Mouse (Mus musculus) left cerebral cortex, postnatal 10 days (tissue): Measurements from ENCODE around the gene Spocd1. TPM values are rescaled to one million over a fixed set of nuclear protein-coding genes. Genes with fewer than 3 reads are reported as not detected.
"Not testable (repeated sequence)": the region's sequence is repeated elsewhere in the genome, so short reads cannot be mapped to it uniquely, and the experiment has no call there.

Experiments
- DNase-seq, 2 experiments: peaks; one replicate each; pipeline ENCODE4 v3.0.0; 2021 to 2022; ENCODE audit warnings: low spot score in 2 of 2, mixed read lengths in 1 of 2; ENCODE audit errors: extremely low spot score in 1 of 2
- intact Hi-C: fragments of 180-260 bp; cut with DNase I; formaldehyde crosslinking; loops from one replicate; pipeline ENCODE4 v1.15.1; 2025
- total RNA-seq, 2 experiments: library from RNA; stranded (reverse); gene quantifications; 2 replicates each; pipeline ENCODE4 v1.2.3; 2021

Gene Spocd1
- total RNA-seq: under 1 TPM in 1 of 2 experiments, not detected in 1; 0.24 TPM

DNA sequence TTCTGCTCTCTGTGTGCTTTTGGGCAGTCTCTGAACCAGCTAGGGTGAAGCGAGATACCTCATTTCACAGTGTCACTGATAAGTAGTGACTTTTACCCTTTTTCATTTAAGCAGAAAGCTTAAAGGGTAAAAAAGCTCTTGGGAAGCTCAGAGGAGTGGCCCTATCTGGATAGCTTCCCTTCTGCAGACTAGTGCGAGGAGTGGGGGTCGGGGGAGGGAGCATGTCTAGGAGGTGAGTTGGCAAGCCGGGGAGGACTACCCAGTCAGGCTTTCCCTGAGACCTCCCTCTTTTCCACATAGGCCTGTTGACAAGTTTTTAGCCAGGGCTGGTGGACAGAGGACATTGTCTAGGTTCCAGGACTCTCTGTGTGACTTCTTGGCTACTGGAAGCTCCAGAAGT is at the start of gene Spocd1:
Gene Spocd1 (plus strand): TSS at position 301 of the 400 bp plus-strand sequence.
- intact Hi-C loops: loop anchor here (2.0 kb wide), 1 partner anchor 144 kb away; no protein-coding TSS in a partner anchor
- peak in 1 of 2 experiments; percentile 9 for DNase-seq

DNA sequence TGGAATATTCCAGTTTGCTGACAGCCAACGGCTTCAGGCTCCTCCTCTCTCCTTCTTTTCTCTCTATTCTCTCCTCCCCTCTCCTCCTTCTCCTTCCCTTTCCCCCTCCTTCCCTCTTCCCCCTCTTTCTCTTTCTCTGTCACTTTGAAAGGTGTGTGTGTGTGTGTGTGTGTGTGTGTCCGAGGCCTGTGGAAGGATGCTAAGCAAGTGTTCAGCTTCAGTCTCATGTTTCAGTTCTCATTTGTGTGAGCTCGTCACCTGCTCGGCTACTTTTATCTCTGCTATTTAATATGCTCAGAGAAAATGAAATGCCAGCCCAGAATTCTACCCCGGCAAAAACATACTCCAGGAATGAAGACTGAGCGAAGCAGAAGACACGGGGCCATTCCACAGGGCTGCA is 48.4 kb upstream of the Spocd1 start:
- no peak for DNase-seq

DNA sequence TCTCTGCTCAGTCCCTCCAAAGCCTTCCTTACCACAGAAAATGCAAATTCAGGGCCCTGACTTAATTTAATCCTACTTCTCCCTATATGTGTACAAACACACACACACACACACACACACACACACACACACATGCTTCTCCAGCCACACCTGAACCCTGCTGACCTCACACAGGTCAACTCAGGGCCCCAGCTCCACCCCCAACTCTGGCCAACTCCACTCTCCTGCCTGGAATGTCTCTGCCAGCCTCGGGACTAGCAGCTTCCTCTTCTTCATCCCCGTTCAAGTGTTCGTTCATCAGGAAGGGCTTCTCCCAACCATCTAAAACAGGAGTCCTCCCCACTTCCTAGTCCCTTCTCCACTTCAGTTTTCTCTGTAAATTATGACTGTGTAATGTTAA is 47.4 kb upstream of the Spocd1 start:
- intact Hi-C loops: no loop called here
- no peak for DNase-seq

More for the DNA sequence above, 48.4 kb upstream of the Spocd1 start:
- intact Hi-C loops: no loop called here

DNA sequence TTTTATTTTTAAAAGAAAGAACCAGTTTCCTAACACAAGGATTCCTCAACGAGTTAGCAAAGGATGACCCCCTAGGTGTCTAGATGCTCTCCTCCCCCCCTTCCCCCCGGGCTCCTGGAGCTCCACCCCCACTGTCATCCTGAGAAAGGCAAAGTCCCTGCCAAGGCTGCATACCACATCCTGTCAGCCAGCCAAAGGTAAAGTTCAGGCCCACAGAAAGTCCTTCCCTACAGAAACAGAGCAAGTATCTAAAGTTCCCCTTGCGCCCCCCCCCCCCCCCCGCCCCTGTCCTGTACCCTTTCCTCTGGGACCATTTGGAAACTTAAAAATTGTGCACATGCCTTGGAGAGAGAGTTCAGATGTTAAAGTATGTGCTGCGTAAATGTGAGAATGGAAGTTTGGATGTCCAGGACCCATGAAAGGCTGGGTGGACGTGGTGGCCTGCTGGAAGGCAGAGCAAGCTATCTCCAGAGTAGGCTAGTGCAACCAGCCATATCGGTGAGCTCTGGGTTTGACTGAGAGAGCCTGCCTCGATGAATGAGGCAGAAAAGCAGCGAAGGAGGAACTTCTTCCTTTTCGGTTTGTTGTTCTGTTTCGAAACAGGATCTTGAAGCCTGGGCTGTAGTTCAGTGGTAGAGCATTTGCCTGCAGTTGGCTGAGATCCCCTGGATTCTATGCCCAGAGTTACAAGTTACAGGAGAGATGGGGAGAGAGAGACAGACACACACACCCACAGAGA is 46.3 kb upstream of the Spocd1 start:
- intact Hi-C loops: no loop called here
- DNase-seq: peak; percentile 58 to 59

DNA sequence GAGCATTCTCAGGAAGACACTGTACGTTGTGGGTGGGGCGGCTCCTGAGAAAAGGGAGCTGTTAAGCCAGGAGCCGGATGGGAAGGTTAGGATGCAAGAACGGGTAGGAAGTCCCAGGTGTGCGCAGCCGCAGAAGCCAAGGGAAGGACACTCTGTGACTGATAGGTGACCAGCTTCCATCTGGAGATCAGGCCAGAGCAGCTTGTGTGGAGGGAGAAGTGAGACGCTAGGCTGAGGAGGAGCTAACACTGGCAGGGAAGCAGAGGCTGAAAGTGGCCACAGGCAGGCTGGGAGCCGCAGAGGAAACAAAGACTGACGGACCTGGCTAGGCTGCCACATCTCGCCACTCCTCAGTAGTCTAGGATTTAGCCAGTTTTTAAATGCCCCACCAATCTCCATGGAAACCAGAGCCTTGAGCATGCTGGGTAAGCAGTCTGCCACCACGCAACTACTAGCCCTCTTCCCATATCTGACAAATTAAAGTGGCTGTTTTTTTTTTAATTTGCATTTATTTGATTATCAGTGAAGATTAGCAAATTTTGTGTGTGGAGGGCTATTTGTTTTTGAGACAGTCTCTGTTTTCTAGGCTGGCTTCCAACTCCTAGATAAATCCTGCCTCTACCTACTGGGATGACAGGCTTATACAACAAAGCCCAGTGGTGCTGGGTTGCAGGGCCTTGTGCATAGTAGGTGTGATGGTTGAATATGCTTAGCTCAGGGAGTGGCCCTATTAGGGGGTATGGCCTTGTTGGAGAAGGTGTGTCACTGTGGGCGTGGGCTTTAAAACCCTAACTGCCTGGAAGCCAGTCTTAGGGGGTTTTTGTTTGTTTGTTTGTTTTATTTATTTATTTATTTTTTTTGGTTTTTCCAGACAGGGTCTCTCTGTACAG is 44.8 kb upstream of the Spocd1 start:
- intact Hi-C loops: no loop called here
- DNase-seq: peak in 1 of 2 experiments; percentile 34

DNA sequence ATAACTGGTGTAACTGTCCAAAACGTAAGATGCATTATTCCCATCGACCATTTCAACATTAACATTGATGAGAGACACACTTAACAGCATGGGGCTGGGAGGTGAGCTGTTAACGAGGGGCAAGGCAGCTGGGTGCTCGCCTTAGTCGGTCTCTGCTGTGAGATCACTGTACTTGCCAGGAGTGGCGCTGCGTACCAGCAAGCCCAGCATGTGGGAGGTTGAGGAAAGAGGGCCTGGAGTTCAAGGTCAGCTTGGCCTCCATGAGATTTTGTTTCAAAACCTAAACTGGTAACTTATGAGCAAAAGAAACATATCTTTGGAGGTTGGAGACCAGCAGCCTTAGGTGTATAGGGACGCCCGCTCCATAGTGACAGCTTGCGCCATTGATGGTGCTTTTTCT is 39.4 kb upstream of the Spocd1 start:
- no peak for DNase-seq
- intact Hi-C loops: no loop called here

DNA sequence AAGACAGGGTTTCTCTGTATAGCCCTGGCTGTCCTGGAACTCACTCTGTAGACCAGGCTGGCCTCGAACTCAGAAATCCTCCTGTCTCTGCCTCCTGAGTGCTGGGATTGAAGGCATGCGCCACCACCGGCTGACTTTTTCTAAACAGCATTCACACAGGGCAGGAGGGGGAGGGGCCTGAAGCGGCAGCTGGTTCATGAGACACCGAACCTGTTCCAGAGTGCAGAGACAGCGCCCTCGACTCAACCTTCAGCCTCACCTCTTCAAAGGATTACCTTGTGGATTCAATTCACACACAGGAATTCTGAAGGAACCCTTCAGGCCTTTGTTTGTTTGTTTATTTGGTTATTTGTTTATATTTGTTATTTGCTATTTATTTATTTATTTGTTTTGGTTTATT is 39.0 kb upstream of the Spocd1 start:
- intact Hi-C loops: no loop called here
- no peak for DNase-seq

DNA sequence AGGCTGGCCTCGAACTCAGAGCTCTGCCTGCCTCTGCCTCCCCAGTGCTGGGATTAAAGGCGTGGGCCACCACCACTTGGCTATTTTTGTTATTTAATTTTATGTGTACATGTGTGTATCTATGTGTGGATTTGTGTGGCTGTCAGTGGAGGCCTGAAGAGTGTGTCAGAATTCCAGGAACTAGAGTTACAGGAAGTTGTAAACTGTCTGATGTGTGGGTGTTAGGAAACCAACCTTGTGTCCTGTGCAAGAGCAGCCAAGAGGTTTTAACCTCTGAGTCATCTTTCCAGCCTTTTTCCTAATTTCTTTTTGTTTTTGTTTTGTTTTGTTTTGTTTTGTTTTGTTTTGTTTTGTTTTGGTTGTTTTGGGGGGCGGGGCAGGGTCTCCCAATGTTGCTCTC is 34.2 kb upstream of the Spocd1 start:
- no peak for DNase-seq
- intact Hi-C loops: no loop called here

DNA sequence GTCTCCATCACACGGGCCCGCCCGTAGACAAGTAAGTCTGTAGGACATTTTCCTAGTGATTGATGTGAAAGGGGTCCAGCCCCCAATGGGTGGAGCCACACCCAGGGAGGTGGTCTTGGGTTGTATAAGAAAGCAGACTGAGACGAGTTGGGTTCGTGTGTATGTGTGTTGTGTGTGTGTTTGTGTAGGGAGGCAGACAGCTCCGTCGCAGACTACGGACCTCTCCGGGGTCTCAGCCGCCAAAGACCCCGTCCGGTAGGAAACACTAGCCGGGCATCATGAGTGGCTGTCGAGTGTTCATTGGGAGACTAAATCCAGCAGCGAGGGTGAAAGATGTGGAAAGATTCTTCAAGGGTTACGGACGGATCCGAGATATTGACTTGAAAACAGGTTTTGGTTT is 30.2 kb upstream of the Spocd1 start:
- DNase-seq, intact Hi-C loops: not testable (repeated sequence)

DNA sequence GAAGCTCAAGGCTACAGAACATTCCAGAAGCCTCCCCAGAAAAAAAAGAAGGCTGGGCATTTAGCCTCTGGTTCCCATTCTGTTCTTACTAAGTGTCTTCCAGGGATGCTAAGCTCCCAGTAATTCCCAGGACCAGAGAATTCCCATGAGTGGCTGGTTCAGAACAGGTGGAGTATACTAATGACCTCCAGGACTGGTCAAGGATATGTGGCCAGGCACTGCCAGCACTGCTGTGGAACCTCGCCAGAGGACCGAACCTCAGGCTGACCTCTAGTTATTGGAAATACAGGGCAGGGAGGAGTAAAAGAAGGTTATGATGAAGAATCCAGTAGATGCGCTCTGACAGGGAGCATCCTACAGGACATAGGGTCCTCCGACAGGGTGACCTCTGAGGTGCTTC is 26.7 kb upstream of the Spocd1 start:
- intact Hi-C loops: no loop called here
- no peak for DNase-seq

DNA sequence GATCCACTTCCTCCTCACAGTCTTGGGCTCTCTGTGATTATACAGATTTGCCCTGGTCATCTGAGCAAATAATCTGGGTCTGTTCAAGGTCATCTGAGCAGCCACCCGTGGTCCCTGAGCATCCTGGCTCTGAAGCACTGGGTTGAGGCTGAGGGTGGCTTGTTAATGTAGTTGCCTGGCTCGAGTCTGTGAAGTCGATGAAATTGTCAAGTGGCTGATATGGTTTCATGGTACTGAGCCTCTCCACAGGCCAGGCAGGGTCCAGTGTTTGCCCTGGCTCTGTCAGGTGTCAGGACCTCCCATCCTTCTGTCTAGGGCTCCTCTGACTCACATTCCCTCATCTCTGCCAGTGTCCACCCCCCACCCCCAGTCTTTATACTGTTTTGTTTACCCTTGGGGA is 25.5 kb upstream of the Spocd1 start:
- no peak for DNase-seq
- intact Hi-C loops: no loop called here

DNA sequence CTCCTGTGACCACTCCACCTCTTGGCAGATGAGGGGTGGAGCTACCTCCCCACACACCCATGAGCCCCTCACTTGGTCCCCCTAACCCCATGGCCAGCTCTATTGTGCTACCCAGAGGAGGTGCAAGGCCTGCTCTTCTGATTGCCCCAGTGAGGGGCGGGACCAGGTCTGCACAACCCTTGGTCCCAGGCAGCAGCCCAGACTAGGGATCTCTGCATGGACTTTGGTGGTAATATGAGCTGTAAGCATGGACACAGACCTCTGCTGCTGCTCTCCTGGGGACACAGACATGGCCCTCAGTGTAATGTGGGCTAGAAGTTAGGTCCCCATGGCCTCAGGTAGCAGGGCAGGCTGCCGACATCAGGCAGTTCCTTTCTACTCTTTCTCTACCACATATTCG is 24.0 kb upstream of the Spocd1 start:
- intact Hi-C loops: no loop called here
- DNase-seq: no peak

DNA sequence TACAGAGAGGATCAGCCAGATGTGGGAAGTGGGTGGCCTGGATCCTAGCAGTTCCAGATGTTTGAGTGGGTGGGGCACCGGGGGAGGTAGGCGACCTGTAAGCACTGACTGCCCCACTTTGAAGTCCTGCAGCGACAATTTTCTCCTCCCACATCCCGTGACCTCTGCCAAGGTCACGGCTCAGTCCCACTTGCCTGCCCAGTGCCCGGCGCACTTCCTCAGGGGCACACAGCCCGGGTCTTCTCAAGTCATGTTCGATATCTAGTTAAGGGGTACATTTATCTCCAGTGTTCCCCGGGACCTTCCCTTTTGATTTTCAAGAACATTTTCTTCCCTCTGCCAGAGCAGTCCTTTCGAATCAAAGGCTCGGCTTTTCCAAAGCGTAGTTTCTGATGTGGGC is 23.0 kb upstream of the Spocd1 start:
- intact Hi-C loops: no loop called here
- no peak for DNase-seq

DNA sequence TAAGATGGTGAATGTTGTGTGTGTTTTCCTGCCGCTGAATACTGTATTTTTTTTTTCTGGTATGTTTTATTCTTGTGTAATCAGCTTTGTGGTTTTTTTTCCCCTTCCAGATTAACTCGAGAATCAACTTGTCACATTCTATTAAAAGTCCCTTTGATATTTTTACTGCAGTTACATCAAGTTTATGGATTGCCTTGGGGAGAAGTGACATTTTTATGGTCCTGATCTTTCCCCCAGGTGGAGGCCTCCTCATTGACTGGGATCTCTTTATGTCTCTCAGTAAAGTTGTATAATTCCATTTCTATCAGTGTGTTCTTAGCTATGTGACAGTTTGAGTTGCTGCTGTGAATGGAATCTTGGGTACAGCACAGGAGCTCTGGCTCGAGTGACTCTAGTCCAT is 20.2 kb upstream of the Spocd1 start:
- intact Hi-C loops: no loop called here
- no peak for DNase-seq

DNA sequence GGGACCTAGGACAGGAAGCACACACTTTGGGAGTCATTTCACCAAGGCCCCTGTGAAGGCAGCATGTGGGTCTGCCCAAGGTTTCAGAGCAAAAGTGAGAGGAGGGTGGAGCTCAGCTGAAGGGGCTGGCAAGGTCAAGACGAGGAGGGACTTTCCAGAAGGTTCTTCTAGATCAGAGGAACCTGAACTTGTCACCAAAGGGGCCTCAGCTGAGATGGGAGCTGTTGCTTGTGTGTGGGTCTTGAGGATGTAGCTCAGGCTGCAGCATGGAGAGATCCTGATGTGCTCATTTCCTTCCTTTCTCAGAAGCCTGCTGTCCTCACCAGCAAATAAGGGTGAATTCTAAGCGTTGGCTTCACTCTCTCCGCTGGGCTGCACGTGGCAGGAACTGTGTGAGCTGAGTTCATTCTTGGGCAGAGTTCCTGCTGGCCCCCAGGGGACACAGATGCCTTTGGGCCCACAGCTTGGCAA is 19.8 kb upstream of the Spocd1 start:
- intact Hi-C loops: no loop called here
- DNase-seq: no peak

DNA sequence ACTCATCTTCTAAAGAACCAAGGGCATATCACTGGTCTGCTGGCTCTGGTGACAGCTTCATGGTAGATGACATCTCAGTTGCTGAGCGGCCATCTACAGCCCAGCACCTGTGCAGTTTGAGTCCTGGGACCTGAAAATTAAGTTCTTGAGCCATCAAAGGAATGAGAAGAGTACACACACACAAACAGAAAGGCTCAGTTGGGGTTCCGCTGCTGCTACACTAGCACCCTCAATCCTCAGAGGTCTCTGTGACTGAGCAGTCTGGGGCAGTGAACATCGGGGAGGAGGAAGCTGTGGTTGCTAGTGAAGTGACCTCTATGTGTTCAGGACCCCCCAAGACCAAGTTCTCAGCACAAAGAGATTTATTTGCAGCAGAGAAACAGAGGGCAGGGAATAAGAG is 16.1 kb upstream of the Spocd1 start:
- no peak for DNase-seq
- intact Hi-C loops: no loop called here

DNA sequence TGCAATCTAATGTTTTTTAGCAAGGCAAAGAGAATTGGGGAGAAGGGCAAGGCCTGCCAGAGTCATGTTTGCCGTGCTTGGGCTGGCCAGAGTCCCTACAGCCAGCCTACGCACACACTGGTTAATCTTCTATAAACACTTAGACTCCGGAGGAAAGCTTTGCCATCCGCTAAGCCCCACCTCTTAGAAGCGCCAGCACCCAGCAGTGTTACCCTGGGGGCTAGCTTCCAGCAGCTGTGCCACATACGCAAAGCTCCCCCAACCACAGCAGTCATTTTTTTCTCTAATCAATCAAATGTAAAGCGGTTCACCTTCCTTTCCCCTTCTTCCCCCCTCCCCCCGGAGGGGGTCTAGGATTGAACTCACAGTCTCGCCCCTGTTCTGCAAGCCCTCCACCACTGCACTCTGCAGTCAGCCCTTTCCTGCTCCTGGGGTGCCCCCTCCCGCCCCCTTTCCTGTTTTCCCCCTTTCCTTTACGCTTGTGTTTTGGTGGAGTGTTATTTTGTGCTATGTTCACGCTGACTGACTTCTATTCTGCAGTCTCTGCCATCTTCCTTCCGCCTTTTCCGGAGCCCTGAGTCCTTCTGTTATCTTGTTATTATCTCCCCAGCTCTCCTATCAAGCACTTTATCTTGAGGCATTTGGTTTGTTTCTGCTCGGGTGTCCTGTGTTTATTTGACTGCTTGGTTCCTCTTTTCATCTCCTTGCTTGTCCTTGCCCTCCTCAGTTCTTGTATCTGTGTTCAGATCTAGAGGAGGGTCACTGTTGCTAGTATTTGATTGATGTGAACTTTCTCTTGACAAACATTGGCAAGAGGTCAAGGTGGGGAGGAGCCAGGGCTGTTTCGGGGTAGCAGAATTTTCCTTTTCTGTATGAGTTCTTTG is 15.0 kb upstream of the Spocd1 start:
- no peak for DNase-seq
- intact Hi-C loops: no loop called here

DNA sequence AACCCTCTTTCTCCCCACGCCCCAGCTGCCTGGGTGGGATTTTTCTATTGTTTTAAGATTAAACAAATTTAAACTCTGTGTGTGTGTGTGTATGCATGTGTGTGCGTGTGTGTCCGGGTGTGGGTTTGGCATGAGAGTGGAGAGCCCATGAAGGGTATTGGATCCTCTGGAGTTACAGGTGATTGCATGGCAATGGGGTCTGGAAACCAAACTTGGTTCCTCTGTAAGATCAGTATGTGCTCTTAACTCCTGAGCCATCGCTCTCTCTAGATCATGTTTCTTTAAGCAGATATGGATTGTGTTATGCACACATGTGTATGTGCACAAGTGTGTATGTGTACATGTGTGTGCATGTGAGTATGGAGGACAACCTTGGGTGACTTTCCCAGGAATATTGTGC is 14.4 kb upstream of the Spocd1 start:
- DNase-seq: no peak
- intact Hi-C loops: no loop called here

DNA sequence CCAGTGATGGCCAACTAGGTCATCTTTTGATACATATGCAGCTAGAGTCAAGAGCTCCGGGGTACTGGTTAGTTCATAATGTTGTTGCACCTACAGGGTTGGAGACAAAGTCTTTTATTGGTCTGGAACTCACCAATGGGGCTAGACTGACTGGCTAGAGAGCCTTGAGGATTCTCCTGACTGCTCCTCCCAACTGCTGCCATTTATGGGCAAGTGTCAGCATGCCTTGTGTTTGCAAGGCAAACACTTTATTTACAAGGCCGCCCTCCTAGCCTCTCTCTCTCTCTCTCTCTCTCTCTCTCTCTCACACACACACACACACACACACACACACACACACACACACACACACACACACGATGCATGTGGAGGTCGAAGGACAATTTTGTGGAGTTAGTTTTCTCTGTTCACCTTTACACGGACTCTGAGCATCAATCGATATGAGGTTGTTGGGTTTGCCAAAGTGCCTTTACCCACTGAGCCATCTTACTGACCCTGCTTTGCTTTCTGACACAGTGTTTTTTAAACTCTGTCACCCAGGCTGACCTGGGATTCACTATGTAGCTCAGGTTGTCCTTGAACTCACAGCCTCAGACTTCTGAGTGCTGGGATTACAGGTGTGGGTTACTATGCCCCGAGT is 13.6 kb upstream of the Spocd1 start:
- DNase-seq: no peak
- intact Hi-C loops: no loop called here
